Mouse (Mus musculus) brain, embryonic 18.5 days (tissue): ENCODE data around the gene Prex1.
A peak's percentile ranks its signal among the peaks of the same experiment; 100 is the strongest.
"Not testable (repeated sequence)": the region's sequence is repeated elsewhere in the genome, so short reads cannot be mapped to it uniquely, and the experiment has no call there.

Source experiments
- DNase-seq: peaks from one replicate; pipeline ENCODE4 v3.0.0-alpha.2; 2012; ENCODE audit warnings: low read depth, low spot score

Prex1 gene

GRCm38 (mm10) chr2:166713690-166714426 is at the start of gene Prex1:
Prex1 (minus strand) TSS chr2:166713832.
- peak; percentile 91 for DNase-seq

DNA sequence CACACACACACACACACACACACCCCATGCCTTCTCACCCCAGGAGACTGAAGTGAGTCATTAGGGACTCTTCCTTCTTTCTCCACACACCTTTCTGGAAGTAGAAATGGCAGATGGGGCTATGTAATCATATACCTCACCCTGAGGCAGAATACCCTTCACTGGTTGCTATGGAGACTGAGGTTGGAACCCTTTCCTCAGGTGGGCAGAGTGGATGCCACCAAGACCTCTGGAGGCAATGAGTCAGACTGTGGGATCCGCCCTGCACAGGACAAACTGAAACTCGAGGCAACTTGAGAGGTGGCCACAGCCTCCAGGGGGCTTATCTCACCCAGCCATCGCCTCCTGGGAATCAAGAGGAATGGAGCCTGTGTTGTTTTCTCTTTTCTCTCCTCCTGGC is 44.3 kb upstream of the Prex1 start:
- DNase-seq = no peak

GRCm38 (mm10) chr2:166754760-166755159 is 41.1 kb upstream of the Prex1 start:
- no peak for DNase-seq

- DNase-seq = no peak
Observed at GRCm38 (mm10) chr2:166754194-166754593, 40.6 kb upstream of the Prex1 start.

- no peak for DNase-seq
Observed at GRCm38 (mm10) chr2:166750620-166751191, 37.1 kb upstream of the Prex1 start.

DNA sequence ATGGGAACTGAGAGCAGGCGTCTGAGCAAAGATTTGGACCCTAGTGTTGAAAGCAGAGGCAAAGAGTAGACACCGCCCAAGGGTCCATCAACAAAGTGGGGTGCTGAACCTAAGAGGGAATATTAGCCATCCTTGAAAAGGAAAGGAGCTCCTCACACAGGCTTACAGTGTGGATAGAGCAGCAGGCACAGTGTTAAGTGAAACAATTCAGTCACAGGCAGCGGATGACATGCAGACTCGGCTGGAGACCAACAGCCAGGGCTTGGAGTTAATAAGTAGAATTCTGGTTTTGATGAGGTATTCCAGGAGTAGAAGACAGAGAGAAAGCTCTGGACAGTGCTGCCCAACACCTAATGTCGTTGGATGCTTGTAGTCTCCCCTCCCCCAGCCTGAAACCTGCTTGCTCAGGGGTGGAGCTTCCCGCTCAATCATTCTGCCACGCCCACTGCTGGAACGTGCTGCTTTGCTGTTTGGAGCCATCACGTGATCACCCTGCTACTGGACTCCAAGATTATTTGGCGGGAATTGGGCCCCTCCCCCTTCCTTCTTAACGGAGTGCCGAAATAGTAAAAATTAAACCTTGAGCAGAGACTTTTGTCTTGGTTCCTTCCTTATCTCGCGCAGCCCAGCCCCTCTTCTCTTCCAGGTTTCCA is 32.8 kb upstream of the Prex1 start:
- DNase-seq = not testable (repeated sequence)

GRCm38 (mm10) chr2:166745849-166746248 is 32.2 kb upstream of the Prex1 start:
- no peak for DNase-seq

- no peak for DNase-seq
Observed at GRCm38 (mm10) chr2:166744433-166744832, 30.8 kb upstream of the Prex1 start.

GRCm38 (mm10) chr2:166743504-166743903 is 29.9 kb upstream of the Prex1 start:
- DNase-seq = no peak

DNA sequence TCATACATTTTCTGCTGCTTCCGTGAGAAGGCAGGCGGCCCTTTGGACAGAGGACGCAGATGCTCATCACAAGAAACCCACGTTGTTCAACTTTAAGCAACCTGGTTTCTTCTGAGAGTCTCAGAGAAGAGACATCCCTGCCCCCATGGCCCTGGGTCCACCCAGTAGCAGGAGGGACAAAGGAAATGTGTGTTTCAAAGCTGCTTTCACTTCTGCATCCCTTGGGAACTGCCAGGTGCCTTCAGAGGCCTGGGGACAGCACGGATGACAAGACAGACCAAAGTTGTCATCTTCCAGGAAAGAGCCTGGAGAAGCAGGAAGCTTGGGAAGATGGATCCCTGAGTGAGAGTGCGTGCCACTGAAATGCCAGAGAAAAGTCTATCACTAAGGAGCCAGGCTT is 27.8 kb upstream of the Prex1 start:
- DNase-seq = no peak

GRCm38 (mm10) chr2:166740396-166740795 is 26.8 kb upstream of the Prex1 start:
- DNase-seq = no peak

GRCm38 (mm10) chr2:166737307-166737706 is 23.7 kb upstream of the Prex1 start:
- no peak for DNase-seq

- DNase-seq = no peak
Observed at GRCm38 (mm10) chr2:166735469-166736001, 21.9 kb upstream of the Prex1 start.

DNA sequence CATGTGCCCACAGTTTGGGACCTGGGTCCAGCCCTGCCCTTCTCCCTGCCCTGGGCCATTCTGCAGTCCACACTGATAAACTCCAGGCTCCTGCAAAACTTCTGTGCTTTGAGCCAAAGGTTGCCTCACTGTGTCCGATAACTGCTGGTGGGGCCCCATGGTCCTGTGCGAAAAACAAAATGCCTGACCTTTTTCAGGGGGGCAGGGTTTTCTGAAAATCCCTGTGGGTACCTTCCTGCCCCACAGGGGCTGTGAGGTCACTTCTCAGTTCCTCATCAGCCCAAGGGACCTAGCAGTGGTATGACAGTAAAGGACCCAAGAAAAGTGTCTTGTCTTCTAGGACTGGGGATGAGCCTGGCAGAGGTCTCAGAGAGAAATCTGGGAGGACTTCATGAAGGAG is 19.2 kb upstream of the Prex1 start:
- DNase-seq = no peak

GRCm38 (mm10) chr2:166732146-166732545 is 18.5 kb upstream of the Prex1 start:
- DNase-seq = no peak

DNA sequence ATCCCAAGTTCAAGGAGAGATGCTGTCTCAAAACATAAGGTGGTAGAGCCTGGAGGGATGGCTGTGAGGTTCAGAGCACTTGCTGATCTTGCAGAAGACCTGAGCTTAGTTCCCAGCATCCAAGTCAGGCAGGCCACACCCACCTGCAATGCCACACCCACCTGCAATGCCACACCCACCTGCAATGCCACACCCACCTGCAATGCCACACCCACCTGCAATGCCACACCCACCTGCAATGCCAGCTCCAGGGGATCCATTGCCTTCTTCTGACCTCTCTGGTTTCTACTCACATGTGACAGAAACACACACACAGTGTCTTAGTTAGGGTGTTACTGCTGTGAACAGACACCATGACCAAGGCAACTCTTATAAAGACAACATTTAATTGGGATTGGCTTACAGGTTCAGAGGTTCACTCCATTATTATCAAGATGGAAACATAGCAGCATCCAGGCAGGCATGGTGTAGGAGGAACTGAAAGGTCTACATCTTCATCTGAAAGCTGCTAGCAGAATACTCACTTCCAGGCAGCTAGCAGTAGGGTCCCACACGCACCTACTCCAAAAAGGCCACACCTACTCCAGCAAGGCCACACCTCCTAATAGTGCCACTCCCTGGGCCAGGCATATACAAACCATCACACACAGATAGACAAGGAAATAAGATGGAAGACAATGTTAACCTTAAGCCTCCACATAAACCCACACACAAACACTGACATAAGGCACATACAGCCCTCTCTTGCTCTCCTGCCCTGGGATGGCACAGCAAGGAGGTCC is 17.7 kb upstream of the Prex1 start:
- DNase-seq = not testable (repeated sequence)

DNA sequence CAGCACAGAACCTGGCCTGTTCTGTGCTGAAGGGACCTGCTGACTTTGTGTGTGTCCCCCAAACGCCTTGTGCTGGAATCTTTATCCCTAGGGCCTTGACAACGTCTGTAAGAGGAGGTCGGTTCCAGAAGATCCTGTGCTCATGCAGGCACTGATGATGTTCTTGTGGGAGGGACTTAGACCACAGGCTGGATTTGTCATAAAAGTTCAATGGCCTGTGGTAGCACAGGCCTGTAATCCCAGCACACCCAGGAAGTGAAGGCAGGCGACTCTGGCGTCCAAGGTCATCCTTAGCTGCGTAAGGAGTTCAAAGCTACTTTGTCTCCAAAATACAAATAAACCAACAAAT is 16.9 kb upstream of the Prex1 start:
- DNase-seq = no peak

- no peak for DNase-seq
Observed at GRCm38 (mm10) chr2:166729656-166730566, 16.3 kb upstream of the Prex1 start.

- DNase-seq = no peak
Observed at GRCm38 (mm10) chr2:166729045-166729444, 15.4 kb upstream of the Prex1 start.

DNA sequence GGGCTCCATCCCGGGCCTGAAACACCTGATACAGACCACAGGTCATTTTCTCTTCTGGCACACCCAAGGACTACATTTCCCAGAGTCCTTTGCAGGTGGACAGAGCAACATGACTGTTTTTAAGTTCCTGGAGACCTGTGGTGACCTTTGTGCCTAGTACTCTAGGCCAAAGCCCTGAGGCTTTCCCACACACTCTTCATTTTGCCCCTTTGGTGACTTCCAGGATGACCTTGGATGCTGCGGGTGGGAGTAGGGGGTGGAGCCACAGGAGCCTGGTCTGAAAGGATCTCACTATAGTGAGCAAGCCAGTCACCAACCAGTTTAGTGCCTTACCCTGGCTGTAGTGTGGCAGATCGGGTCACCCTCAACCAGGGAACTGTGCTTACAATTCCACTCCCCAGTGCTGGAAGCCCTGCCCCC is 14.6 kb upstream of the Prex1 start:
- no peak for DNase-seq

DNA sequence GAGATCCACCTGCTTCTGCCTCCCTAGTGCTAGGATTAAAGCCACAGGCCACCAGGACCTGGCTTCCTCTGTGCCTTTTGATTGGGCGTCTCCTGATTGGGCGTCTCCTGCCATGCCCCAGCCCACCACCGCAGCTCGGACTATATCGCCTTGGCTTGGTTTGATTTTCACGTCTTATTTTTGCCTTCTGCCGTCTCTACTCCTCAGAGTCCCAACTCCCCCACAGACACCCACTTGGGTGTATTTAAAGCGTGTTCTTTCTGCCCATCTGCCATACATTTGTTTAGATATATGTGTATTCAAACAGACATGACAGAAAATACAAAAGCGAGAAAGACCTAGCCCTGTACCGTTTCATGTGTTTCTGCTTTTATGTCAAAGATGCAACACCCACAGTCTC is 14.2 kb upstream of the Prex1 start:
- no peak for DNase-seq
